Mouse (Mus musculus): ENCODE measurements around the gene Rad51b.

Rad51b gene

DNA sequence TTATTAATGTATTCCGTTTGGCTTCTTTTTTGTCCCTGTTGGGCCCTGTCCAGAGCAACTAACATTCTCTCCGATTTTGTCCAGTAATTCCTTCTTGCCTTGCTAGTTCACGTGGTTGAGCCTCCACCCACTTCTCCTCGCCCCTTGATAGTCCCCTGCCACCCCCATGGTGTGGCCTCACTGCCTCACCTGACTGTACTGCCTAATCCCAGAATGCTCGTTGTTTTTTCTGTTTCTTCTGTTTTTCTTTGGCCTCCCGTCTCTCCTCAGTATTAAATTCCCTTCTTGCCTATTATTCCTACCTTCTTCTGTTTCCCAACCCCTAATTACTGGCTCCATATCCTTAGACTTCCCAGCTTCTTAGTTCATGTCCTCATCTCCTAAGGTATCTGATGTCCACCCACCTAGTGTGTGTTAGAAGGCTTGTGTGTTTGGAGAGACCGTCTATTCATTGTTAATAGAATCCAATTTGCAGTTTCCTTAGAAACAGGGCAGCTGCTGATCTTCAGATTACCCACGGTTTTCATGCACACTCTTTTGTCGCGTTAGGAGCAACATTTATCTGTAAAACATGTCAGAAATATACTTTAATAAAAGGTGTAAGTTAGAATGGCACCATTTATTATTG lies 233.3 kb downstream of the Rad51b start:
- WGBS = 58% methylated on average over 10 of the region's 10 CpGs

DNA sequence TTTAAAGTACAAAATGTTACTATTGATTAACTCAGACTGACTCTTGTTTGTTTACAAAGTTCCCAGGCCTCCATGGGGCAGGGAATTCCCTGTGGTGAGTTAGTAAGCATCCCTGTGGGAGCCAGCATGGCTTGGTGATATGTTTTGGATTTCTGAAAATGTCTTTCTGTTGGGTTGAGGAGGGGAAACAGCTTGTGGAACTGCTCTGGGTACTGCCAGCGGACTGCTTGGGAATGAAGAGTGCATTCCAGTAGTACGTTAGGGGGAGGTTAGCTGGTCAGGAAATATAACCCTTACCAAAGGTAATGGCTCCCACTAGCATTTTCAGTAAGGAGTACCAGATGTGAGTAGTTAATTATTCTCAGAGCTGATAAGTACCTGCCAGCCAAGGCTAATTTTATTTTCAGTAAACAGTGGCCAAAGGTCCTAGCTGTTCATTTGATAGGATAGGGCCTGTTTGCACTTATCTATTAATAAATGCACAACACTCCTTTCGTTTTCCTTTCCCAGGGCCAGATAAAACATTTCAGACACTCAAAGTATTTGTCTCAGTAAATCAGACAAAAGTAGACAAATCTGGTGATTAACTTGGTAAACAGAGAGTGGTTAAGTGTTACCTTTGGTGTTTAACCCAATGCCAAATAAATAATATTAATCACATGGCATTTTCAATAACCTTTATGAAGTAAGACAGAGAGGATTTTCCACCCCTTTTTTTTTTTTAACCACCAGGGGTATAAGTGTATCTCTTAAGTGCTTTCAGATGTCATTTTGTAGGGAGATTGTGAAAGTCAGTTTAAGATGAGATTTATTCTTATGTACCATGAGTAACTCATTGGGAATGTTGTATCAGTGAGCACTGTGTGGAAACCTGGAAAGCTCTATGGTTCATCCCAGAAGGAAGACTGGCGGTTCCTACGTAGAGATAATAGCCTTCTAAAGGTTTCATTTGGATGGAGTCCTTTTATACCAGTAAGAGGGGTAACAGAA lies 235.0 kb downstream of the Rad51b start:
- 87% methylated on average over 5 of the region's 5 CpGs for WGBS

DNA sequence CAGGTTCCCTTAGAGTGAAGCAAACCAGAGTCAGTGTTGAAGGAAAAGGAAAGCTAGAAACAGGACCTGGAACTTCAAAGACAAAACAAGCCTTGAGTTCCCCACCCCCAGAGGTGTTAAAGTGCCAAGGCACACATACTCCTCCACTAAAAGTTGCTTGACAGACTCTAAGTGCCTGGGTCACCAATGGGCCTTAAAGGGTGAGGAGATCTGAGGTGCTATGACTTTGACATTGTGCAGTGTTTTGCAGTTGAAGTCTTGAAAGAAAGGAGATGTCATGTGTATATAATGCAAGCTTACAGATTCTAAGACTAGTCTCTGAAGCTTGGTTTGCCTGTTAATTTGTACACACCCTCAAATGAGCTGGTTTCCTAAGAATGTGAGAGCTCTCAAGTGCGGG lies 237.7 kb downstream of the Rad51b start:
- 84% methylated on average over 1 of the region's 1 CpGs for WGBS

DNA sequence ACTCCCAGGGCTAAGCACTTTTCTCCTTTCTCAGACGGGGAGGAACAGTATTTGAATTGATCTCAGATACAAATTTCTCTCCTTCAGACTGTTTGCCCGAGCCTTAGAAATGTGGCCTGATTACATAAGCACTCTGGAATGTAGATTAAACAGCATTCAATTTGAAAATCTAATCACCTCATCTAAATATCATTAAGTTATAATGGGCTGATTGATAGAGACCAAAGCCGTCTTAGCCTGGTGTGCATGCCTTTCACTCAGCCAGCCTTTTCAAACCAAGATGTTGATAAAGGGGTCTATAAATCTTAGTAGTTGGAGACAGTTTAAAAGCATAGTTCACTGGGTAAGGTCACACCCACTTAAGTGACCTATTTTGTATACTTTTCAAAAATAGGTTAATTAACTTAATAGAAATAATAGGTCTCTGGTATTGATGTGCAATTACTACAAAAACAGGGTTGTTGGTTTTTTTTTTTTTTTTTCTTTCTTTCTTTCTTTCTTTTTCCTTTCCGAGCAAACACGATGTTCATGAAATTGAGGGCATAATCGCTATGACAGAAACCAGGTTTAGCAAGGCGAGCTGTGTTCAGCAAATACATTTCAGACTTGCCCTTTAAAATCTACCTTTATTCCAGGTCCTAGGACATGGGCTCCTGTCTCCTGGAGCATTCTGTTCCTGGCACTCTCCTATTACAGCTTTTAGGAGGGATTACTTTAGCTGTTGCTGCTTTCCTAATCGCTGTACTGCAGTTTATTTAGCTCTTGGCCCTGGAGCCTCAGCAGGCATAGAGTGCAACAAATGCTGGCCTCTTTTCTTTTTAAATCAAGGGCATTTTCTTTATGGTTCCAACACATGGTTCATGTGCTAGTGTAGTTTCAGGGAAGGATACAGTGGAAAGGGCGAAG lies 238.7 kb downstream of the Rad51b start:
- 73% methylated on average over 9 of the region's 9 CpGs for WGBS

DNA sequence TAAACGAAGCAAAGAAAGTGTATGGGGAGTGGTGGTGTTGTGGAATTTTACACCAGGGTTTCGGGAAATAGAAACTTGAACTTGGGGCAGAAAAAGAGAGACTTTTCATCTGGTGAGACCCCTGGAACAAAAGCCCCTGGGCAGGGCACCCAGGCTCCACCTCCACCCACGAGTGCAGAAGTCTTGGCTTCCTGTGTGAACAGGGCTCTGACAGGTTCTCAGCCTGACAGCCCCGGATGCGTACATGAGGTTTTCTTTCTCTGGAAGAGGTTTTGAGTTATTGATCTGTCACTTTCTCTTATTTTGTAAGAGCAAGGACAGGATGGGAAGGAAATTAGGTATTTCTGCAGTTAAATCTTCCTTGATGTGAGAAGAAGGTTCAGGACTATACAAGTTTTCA lies 243.1 kb downstream of the Rad51b start:
- WGBS = 80% methylated on average over 5 of the region's 5 CpGs

DNA sequence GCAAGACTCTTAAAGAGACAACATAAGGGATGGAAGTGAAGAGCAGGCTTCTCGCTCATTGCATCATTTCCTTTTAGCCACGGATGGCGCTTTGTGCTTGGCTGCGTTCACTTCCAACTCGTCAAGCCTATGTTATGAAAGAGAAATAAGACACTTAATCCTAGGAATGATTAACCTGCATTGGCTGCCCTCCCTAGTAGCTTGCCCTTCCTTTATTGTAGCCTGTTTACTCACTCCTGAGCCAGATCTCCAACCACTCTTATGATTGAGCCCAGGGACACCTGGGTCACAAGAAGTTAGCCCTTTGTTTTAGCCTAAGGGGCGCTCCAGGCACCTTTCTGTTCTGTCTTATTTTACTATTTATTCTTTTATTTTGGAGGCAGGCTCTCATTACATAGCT lies 244.5 kb downstream of the Rad51b start:
- WGBS = 93% methylated on average over 6 of the region's 6 CpGs

DNA sequence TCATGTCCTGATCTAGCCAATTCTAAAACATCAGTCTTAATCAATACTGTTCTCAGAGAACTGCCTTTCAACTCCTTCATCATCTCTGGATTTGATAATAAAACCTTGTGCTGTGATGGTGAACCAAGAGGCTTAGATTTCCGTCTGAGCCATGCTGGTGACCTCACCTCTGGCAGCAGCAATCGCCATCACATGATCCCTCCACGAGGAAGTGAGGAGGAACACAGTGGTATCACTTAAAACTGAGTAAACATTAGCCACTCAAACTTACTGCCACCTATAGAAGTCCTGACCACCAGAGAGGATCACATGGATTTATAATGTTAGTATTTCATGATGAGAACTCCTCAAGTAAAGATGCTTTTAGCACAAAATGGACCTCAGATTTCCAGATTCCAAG lies 248.0 kb downstream of the Rad51b start:
- 79% methylated on average over 3 of the region's 3 CpGs for WGBS

DNA sequence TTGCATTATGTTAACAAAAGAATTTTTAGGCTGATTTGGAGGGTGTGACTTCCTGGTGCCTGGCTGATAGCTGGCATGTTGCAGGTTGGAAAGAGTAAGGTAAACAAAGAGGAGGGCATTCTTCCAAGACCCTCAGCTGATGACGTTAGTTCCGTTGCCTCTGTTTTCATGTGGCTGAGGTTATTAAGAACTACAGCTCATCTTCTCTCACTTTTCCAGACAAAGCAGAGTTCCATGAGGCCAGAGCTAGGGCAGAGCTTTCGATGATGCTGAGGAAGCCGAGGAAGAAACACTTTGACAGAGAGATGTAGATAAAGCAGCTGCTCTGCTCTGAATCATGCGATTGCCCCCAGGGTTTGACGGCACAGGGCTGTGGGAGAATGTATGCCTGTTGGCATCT lies 250.5 kb downstream of the Rad51b start:
- WGBS = 64% methylated on average over 6 of the region's 6 CpGs

DNA sequence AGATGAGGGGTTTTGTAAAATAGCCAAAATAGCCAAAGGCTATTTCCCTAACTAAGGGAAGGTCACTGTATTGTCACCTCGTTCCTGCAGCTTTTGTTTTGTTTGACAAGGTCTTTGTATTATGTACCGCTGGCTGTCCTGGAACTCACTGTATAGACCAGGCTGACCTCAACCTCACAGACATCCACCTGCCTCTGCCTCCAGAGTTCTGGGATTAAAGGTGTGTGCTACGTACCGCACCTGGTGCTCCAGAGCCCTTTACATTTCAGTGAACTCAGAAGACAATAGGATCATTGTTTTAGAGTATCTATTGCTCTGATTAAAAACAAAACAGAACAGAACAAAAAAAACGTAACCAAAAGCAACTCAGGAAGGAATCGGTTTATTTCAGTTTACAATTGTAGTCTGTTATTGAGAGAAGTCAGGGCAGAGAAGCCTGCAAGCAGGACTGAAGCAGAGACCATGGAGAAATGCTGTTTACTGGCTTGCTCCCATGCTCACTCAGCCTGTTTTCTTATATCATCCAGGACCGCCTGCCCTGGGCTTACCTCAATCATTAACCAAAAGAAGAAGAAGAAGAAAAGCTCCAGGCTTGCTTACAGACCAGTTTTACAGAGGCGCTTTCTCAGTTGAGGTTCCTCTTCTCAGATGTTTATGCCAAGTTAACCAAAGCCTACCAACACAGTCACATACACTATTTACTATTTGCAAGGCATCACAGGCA lies 251.7 kb downstream of the Rad51b start:
- WGBS = 77% methylated on average over 8 of the region's 8 CpGs

DNA sequence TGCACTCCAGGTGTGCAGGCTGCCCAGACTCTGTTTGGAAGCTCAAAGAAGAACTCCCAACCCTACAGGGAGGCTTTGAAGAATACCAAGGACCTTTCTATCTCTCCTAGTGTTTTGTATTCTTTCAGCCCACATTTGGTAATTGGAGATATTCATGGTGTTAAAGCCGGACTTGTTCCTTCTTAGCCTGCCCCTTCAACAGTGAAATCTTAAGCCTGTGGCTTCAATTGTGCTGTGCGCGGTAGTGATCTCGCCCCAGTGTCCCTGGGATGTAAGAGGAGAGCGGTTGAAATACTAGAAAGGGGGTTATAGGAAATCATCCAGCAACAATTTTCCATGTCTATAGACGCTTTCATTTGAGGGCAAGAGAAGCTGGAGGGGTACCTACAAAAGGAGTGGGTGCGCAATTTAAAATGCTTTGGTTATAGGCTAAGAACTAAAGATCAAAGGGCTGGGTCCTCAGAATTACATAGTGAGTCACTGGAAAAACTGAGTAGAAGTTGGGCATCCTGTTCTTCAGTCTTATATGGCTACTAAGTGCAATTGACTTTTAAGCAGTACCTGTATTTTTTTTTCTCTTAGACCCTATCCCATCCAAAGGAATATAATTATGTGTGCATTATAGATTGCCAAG lies 253.1 kb downstream of the Rad51b start:
- 96% methylated on average over 7 of the region's 7 CpGs for WGBS

DNA sequence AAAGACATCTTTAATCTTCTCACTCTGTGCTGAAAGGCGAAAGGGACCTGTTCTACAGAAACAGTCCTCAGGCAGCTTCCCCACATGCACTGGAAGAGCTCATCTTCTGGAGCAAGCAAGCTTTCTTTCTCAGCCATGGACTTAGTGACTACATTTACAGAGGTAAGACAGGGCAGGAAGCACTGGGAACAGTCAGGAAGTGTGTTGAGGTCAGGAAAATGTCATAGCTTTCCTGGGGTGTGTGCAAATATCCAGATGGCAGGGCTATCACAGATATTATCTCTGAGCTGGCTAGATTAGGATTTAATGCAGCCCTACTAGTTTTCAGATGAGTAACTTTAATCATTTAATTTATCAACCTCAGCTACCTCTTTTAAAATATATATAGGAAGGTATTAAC lies 254.2 kb downstream of the Rad51b start:
- whole genome bisulfite sequencing = 94% methylated on average over 1 of the region's 1 CpGs

DNA sequence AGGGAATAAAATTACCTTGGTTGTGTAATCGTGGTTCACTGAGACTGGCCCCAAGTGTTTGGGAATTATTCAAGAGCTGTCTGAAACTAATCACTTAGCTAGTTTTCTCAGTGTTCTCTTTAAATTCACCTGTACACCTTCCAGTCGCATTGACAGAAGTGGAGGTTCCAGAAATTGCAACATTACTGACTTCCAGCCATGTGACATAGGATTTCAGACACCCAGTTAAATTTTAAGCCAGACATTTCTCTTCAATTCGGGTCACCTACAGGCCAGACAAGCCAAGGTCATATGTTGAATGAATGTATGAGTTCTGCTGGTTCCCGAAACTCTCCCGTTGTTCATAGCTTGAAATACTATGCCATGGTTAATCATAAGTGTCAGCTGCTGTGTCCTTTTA lies 260.8 kb downstream of the Rad51b start:
- 90% methylated on average over 5 of the region's 5 CpGs for WGBS

DNA sequence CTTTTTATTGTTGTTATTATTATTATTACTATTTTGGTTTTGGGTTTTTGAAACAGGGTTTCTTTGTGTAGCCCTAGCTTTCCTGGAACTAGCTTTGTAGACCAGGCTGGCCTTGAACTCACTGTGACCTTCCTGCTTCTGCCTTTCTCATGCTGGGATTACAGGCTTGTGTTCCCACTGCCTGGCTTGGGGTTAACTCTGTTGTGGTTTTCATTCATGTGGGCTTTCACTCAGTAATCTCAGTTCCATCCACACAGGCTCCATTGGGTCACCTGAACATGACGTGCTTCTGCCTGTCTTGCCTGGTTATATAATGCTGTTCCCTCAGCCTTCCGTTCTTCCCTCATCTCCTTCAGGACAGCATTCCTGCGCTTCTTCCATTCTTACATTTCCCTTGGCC lies 261.6 kb downstream of the Rad51b start:
- 98% methylated on average over 3 of the region's 3 CpGs for WGBS

DNA sequence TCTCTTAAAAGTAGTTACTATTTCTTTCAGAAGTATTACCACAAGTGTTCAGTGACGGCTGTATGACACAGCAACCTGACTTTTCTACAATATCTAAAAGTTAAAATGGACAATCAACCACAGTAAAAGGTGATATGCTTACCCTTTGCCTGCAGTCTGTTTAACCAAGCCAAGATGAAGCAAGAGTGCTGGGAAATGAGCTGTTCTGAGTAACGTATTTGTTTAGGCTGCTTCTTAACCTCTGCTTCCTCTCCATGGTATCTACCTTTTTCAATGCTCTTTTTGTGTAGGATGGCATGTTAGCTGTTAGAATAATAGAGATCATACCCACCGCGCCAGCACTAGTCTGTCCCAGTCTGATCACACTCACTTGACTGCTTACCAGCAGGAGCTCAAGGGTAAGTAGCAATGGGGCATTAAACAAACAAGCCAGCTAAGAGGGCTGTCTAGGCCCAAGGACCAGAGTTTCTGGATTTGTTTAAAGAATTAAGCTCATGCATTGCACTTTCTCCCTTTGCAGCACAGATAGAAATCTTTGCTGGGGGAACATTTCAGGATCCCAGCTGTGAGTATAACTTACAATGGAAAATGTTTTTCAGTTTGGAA lies 262.4 kb downstream of the Rad51b start:
- 94% methylated on average over 4 of the region's 4 CpGs for WGBS

DNA sequence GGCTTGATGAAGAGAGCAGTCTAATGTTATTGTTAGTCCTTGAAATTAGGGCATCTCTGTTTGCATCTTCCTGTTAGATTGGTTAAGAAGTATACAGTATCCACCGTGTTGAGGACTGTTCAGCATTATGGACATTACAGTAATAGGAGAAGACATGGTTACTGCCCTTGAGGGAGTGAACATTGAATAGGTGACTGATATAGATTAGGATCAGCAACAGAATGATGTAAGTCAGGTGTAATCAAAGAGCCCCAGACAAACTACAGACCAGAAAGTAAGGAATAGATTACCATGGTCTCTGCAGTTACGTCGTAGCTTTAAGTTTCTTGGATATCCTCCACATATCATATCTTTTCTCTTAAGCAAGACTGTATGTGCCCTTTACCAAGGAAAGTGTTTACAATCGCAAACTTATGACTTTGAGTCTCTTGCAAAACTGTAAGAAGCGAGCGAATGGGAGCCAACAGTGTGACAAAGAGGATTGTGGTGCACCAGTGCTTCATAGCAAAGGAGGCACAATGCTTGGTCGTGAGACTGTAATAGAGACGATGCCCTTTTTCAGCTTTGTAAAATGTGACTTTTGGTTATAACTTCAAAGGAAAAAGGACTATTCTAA lies 263.1 kb downstream of the Rad51b start:
- WGBS = 93% methylated on average over 8 of the region's 8 CpGs

DNA sequence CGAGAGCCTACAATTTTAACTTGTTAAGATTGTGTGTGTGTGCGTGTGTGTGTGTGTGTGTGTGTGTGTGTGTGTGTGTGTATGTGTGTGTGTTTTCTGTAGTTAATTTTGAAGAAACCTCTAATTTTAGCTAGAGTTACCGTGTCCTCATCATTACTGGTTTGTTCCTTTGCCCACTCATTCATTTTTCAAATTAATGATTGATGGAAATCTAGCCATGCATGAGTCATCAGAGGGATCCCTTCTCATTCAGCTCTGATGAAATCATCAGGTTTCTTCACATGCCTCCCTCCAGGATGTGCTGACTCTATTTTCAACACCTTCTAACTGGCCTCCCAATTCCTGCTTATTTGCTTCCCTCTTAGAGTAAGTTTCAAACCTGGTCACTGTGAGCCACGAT lies 263.8 kb downstream of the Rad51b start:
- WGBS = 88% methylated on average over 4 of the region's 4 CpGs

DNA sequence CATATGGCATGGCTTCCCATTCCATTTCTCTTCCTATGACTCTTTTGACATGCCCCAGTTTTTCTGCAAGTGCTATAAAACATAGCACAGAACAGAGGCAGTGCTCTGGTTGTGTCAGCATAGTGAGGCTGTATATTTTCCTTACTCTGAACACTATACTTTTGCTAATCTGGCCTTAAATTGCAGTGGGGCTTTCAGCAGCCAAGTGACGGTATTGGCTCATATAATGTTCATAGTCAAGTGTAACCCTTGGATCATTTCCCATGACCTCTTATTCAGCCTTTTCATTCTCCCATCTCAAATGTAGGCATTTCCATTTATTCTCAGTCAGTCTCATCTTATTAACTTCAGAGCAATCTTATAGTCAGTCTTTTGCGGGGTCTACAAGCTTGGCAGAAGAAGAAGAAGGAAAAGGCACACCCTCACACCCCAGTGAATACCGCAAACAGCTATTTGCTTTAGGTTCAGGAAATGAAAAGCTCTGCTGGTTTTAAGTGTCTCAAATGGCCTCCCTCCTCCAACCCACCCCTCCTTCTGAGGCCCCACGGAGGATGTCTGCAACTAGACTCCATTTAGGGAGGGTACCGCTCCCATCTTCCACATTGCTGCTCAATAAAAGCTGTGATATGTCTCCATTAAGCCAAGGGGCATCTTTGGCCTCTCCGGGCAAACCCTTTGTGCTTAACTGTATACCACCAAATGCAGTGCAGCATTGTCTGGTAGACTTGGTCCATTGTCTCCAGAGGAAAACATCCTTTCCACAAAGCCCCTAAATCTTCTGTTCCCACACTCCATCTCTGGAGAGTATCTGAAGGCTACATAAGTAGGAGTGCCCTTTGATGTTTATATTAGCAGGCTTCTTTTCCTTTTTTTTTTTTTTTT lies 277.3 kb downstream of the Rad51b start:
- 86% methylated on average over 6 of the region's 6 CpGs for WGBS

DNA sequence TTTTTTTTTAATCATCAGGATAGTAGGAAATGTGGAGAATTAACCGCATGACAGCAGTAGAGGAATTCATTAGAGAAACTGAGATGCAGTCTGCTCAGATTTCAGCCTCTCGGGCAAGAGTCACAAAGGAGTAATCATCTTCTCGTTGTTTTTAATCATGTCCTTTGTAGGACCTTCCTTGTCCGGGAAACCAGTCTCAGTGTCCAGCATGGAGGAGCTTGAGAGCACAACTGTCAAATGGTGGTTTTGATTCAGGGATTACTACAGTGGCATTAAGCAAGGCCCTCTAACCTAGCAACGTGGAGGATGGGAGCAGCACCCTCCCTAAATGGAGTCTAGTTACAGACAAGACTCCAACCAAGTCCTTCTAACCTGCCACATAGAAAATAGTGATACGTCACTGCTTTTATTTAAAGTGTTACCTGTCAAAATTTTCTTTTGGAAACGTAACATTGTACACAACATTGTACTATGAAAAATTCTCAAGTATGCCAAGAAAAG lies 278.0 kb downstream of the Rad51b start:
- WGBS = 88% methylated on average over 7 of the region's 7 CpGs

DNA sequence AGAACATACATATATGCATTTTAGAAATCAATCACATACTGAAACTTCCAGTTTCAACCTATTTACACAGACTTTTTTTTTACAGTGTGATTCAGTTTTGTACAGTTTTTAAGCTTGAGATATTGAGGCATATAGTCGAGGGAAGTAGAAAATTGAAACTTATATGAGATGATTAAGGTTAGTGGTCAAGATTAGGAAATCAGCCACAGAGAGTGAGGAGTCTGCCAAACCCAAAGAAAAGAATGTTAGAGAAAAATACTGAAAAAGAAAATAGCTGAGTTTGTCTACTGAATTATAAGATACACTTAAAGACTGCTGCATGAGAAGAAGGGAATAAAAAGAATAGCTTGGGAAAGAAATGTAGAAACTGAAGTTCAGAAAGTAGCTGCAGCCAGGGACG lies 280.4 kb downstream of the Rad51b start:
- 91% methylated on average over 2 of the region's 2 CpGs for WGBS

Data from cerebral cortex, adult 2 months (tissue).